Mouse (Mus musculus) heart, embryonic 16.5 days (tissue): ENCODE results near the gene Nme7. TPM values are rescaled to one million over a fixed set of nuclear protein-coding genes. Genes with fewer than 3 reads are reported as not detected.
A peak's percentile ranks its signal among the peaks of the same experiment; 100 is the strongest.

Experiments
- ATAC-seq: fragments of 200-750 bp; cut with Nextera tagmentation; replicated peaks from 2 replicates; pipeline ENCODE4 v1.8.0; 2017; ENCODE audit warnings: moderate number of reproducible peaks; ENCODE audit not compliant: insufficient read depth, low FRiP score; ENCODE audit errors: extremely low read depth
- H3K27ac ChIP-seq: fragments of 300-500 bp; sonication (generic); 2 replicates; pipeline ENCODE4 v1.5.1; 2014; ENCODE audit warnings: mild to moderate bottlenecking, low read length, control low read depth, moderate library complexity
- H3K27me3 ChIP-seq: fragments of 300-500 bp; sonication (generic); 2 replicates; pipeline ENCODE4 v1.6.1; 2014; ENCODE audit warnings: low read length, mixed read lengths; ENCODE audit not compliant: control insufficient read depth, insufficient read depth
- H3K36me3 ChIP-seq: fragments of 300-500 bp; sonication (generic); 2 replicates; pipeline ENCODE4 v1.6.1; 2014; ENCODE audit not compliant: control insufficient read depth, insufficient read depth
- H3K4me1 ChIP-seq: fragments of 300-500 bp; sonication (generic); 2 replicates; pipeline ENCODE4 v1.6.1; 2014; ENCODE audit warnings: low read length, mixed read lengths; ENCODE audit not compliant: control insufficient read depth, insufficient read depth
- H3K4me2 ChIP-seq: fragments of 300-500 bp; sonication (generic); 2 replicates; pipeline ENCODE4 v1.6.1; 2014; ENCODE audit warnings: low read depth, mild to moderate bottlenecking, control low read depth, low read length
- H3K4me3 ChIP-seq: fragments of 300-500 bp; sonication (generic); 2 replicates; pipeline ENCODE4 v1.5.1; 2014; ENCODE audit warnings: mild to moderate bottlenecking, control low read depth, low read length
- H3K9ac ChIP-seq: fragments of 300-500 bp; sonication (generic); 2 replicates; pipeline ENCODE4 v1.6.1; 2014; ENCODE audit warnings: low read length, control low read depth
- H3K9me3 ChIP-seq: fragments of 300-500 bp; sonication (generic); replicated peaks from 2 replicates; pipeline ENCODE4 v1.6.1; 2016; ENCODE audit warnings: low read length; ENCODE audit not compliant: control insufficient read depth
- WGBS: fragments of 180-500 bp; shearing (Covaris S2); extraction: QIAGEN DNeasy Blood & Tissue Kit; methylation state at CpG from one replicate; pipeline ENCODE4 v1.1.7; 2014; 5-methylcytosine and 5-hydroxymethylcytosine counted together
- polyA plus RNA-seq: library from polyadenylated mRNA; unstranded; fragments of >200 nt; fragmentation: Nextera tagmentation; extraction: Ambion mirVana; gene quantifications from 2 replicates; pipeline ENCODE4 v1.2.1, GENCODE M21; 2015

Gene Nme7
- 21.5 and 21.9 TPM in 2 replicates for polyA plus RNA-seq

- WGBS = 86% methylated on average over 5 of the region's 5 CpGs
Measured at GRCm38 (mm10) chr1:164303821-164304220, at the start of gene Nme7. Gene Nme7 (plus strand): TSS chr1:164304121.

GRCm38 (mm10) chr1:164254836-164255235, 49.1 kb upstream of the Nme7 start:
- no peak overlapping the region for H3K4me3 ChIP-seq
- H3K27ac ChIP-seq = no peak overlapping the region
- ATAC-seq = no peak
- H3K4me2 ChIP-seq = no peak overlapping the region
- H3K36me3 ChIP-seq = peaks cover 9% of the 10 kb centered on the region; the same call in 1 of the 2 replicates
- peaks cover 14% of the 10 kb centered on the region for H3K4me1 ChIP-seq
- H3K9ac ChIP-seq = no peak overlapping the region
- WGBS = 57% methylated on average over 3 of the region's 3 CpGs
- H3K9me3 ChIP-seq = no peaks in the 10 kb centered on the region
- H3K27me3 ChIP-seq = no peaks in the 10 kb centered on the region

More at GRCm38 (mm10) chr1:164303821-164304220, at the start of gene Nme7:
- Histone ChIP-seq H3K4me3 (no peak within 1 kb of the TSS), H3K4me1 (peaks cover 12% of the 10 kb centered on the region), H3K36me3 (peaks cover 32% of the 10 kb centered on the region), H3K9me3 (no peaks in the 10 kb centered on the region), H3K27ac (no peak within 1 kb of the TSS), H3K27me3 (no peaks in the 10 kb centered on the region), H3K9ac (no peak within 1 kb of the TSS), H3K4me2 (no peak within 1 kb of the TSS)
- no peak for ATAC-seq

GRCm38 (mm10) chr1:164260171-164261028, 43.5 kb upstream of the Nme7 start:
- H3K4me2 ChIP-seq = no peak overlapping the region
- no peak for ATAC-seq
- no peaks in the 10 kb centered on the region for H3K9me3 ChIP-seq
- H3K27me3 ChIP-seq = no peaks in the 10 kb centered on the region
- no peak overlapping the region for H3K9ac ChIP-seq
- H3K4me1 ChIP-seq = no peaks in the 10 kb centered on the region
- peaks cover 24% of the 10 kb centered on the region for H3K36me3 ChIP-seq
- H3K27ac ChIP-seq = no peak overlapping the region
- 80% methylated on average over 16 of the region's 16 CpGs for WGBS
- H3K4me3 ChIP-seq = no peak overlapping the region

- Histone ChIP-seq H3K4me3 (no peak overlapping the region), H3K4me1 (no peaks in the 10 kb centered on the region), H3K9me3 (no peaks in the 10 kb centered on the region), H3K36me3 (peaks cover 24% of the 10 kb centered on the region), H3K27me3 (no peaks in the 10 kb centered on the region), H3K27ac (no peak overlapping the region), H3K9ac (no peak overlapping the region), H3K4me2 (no peak overlapping the region)
- 80% methylated on average over 7 of the region's 7 CpGs for WGBS
- 0 out of 2 replicates have a peak, but pooled peaks have one; percentile 37 for ATAC-seq
Measured at GRCm38 (mm10) chr1:164261553-164261952, 42.4 kb upstream of the Nme7 start.

GRCm38 (mm10) chr1:164270941-164271340, 33.0 kb upstream of the Nme7 start:
- Histone ChIP-seq H3K27me3 (no peaks in the 10 kb centered on the region), H3K4me2 (no peak overlapping the region), H3K36me3 (no peaks in the 10 kb centered on the region), H3K9me3 (no peaks in the 10 kb centered on the region), H3K4me3 (no peak overlapping the region), H3K4me1 (peaks cover 2% of the 10 kb centered on the region; the same call in 1 of the 2 replicates), H3K9ac (no peak overlapping the region), H3K27ac (no peak overlapping the region)
- ATAC-seq = no peak
- WGBS = 83% methylated on average over 7 of the region's 7 CpGs

- ATAC-seq = no peak
- Histone ChIP-seq H3K9me3 (no peaks in the 10 kb centered on the region), H3K4me3 (no peak overlapping the region), H3K9ac (no peak overlapping the region), H3K4me1 (peaks cover 3% of the 10 kb centered on the region; the same call in 1 of the 2 replicates), H3K36me3 (no peaks in the 10 kb centered on the region), H3K4me2 (no peak overlapping the region), H3K27me3 (no peaks in the 10 kb centered on the region), H3K27ac (no peak overlapping the region)
- WGBS = 67% methylated on average over 6 of the region's 6 CpGs
Measured at GRCm38 (mm10) chr1:164273659-164274058, 30.3 kb upstream of the Nme7 start.

GRCm38 (mm10) chr1:164275455-164275954, 28.4 kb upstream of the Nme7 start, which contains the start of gene Ccdc181:
Gene Ccdc181 (plus strand): TSS chr1:164275585.
- peak; percentile 99 for ATAC-seq
- Histone ChIP-seq H3K27me3 (no peaks in the 10 kb centered on the region), H3K9me3 (no peaks in the 10 kb centered on the region), H3K4me3 (peak within 1 kb of the TSS; percentile 67), H3K27ac (no peak within 1 kb of the TSS), H3K4me2 (peak within 1 kb of the TSS; percentile 71), H3K9ac (peak within 1 kb of the TSS; percentile 68), H3K36me3 (no peaks in the 10 kb centered on the region), H3K4me1 (peaks cover 3% of the 10 kb centered on the region; the same call in 1 of the 2 replicates)
- WGBS = 1% methylated on average over 31 of the region's 31 CpGs

- Histone ChIP-seq H3K9ac (no peak overlapping the region), H3K36me3 (no peaks in the 10 kb centered on the region), H3K27me3 (no peaks in the 10 kb centered on the region), H3K4me2 (no peak overlapping the region), H3K9me3 (no peaks in the 10 kb centered on the region), H3K27ac (no peak overlapping the region), H3K4me1 (peaks cover 3% of the 10 kb centered on the region; the same call in 1 of the 2 replicates), H3K4me3 (no peak overlapping the region)
- WGBS = 83% methylated on average over 3 of the region's 3 CpGs
- no peak for ATAC-seq
Measured at GRCm38 (mm10) chr1:164276552-164276951, 27.4 kb upstream of the Nme7 start.

- no peaks in the 10 kb centered on the region for H3K27me3 ChIP-seq
- no peaks in the 10 kb centered on the region for H3K9me3 ChIP-seq
- no peak for ATAC-seq
- H3K27ac ChIP-seq = no peak overlapping the region
- no peak overlapping the region for H3K4me2 ChIP-seq
- H3K4me3 ChIP-seq = no peak overlapping the region
- H3K36me3 ChIP-seq = no peaks in the 10 kb centered on the region
- H3K4me1 ChIP-seq = peaks cover 3% of the 10 kb centered on the region; the same call in 1 of the 2 replicates
- H3K9ac ChIP-seq = no peak overlapping the region
- WGBS = 66% methylated on average over 4 of the region's 4 CpGs
Measured at GRCm38 (mm10) chr1:164279332-164279731, 24.6 kb upstream of the Nme7 start.
